Mouse (Mus musculus): ENCODE data around the gene Gtf3c1.

The Gtf3c1 gene

DNA sequence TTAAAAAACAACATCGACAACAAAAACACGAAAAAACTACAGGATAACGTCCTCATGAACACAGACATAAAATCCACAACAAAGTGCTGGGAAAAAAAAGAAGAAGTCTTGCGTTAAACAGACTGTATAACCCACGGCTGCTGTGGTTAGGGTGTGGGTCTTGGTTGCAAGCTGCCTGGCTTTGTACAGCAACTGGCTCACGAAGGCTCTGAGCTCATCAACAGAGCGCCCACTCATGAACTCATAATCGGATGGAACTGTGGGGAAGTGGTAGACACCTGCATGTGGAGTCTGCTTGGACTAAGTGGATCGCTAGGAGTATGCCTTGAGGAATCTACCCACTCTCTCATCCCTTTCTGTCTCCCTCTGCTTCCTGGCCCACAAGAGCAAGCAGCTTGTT, 110.5 kb downstream of the Gtf3c1 start:
- DNase-seq (ENCODE audit: extremely low spot score, low read depth, low spot score), result no peak

DNA sequence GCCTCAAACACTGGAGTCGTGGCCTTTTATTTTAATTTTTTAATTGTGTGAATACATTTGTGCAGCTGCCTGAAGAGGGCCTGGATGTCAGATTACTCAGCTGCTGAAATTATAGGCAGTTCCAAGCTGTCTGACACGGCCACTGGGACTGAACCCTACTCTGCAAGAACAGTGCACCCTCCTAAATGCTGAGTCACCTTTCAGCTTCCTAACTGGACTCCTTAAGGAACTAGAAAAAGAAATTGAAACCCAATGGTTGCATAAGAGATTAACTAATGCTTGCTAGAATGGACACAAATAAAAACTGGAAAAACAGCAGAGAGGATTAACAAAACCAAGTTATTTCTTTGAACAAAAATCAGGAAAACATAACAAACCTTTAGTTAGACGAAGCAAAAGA, 111.2 kb downstream of the Gtf3c1 start:
- DNase-seq (ENCODE audit: extremely low spot score, low read depth, low spot score), result no peak

DNA sequence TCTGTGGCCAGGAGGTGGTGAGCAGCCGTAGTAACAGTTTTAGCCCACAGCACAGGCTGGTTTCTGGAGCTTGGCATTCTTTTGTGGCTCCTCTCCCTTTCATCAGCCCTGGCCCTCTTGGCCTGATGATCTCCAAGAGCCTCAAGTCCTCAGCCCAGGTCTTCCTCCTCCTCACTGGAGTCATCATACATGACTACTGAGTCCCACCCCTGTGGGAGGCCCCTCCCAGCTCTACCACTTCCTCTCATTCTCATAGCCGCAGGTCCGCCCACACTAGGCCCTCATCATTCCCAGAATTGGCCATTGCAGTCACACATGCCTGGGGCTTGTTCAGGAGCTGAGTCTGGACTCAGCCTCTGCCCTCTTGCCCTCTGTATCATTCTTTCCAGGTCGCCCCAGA, 113.7 kb downstream of the Gtf3c1 start:
- DNase-seq (ENCODE audit: extremely low spot score, low read depth, low spot score), result no peak

All from hindlimb bud, embryonic 11.5 days (tissue).